Mouse (Mus musculus): ENCODE data around the gene Gopc. TPM values are rescaled to one million over a fixed set of nuclear protein-coding genes. Genes with fewer than 3 reads are reported as not detected.

The Gopc gene
- polyA plus RNA-seq, 1 experiment from 2014 or later, result 19.0 TPM

DNA sequence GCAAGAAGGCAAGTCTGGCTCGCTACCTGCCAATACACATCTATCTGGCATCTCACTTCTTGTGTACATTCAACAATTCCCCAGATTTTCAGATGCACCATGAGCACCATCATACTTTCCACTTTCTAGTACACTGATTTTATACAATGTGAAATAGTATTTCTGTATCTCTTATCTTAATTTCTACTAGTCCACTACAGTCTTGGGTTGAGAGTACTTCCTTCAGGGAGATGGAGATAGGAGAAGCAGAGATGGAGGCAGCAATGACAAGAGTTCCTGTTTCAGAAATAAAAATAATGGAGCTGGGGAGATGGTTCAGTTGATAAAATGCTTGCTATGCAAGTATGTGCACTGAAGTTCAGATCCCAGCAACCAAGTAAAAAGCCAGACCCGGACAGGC, 4.1 kb downstream of the Gopc start:
- no peaks in the 10 kb centered on the region for H3K36me3 ChIP-seq (ENCODE audit: control insufficient read depth, insufficient read depth, low read length)
- no peaks in the 10 kb centered on the region for H3K9me3 ChIP-seq (ENCODE audit: control insufficient read depth, low read length)
- no peak overlapping the region for H3K9ac ChIP-seq (ENCODE audit: low read depth, low read length)
- H3K4me2 ChIP-seq (replicated peaks; ENCODE audit: low read depth, low read length), result no peak overlapping the region
- no peak for ATAC-seq (ENCODE audit: low FRiP score, low TSS enrichment)
- no peaks in the 10 kb centered on the region for H3K27me3 ChIP-seq (ENCODE audit: control insufficient read depth, insufficient read depth, low read length)
- WGBS, result 80% methylated on average over 2 of the region's 2 CpGs
- no peak overlapping the region for H3K4me3 ChIP-seq (ENCODE audit: low read length)
- H3K4me1 ChIP-seq (ENCODE audit: control insufficient read depth, insufficient read depth, low read length), result 0 out of 2 replicates have a peak, but pooled peaks cover 3% of the 10 kb centered on the region
- no peak overlapping the region for H3K27ac ChIP-seq (ENCODE audit: low read depth, low read length)

DNA sequence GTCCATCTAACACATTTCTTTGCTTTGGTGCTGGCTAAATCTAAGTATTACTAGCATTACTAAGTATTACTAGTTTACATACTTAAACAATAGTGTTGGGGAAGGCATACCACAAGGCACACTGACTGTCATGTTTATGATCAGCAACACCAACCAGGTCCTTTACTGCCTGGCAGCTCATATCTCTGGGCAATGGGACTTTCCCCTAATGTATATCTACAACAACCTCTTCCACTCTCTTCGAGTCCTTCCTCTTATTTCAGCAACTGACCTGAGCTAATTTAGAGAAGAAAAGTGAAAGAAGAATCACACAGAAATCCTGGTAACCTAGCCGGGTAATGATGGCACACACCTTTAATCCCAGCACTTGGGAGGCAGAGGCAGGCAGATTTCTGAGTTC, 5.5 kb downstream of the Gopc start:
- no peaks in the 10 kb centered on the region for H3K36me3 ChIP-seq (ENCODE audit: control insufficient read depth, insufficient read depth, low read length)
- WGBS, result 92% methylated on average over 2 of the region's 2 CpGs
- no peaks in the 10 kb centered on the region for H3K9me3 ChIP-seq (ENCODE audit: control insufficient read depth, low read length)
- no peak overlapping the region for H3K4me2 ChIP-seq (replicated peaks; ENCODE audit: low read depth, low read length)
- no peaks in the 10 kb centered on the region for H3K27me3 ChIP-seq (ENCODE audit: control insufficient read depth, insufficient read depth, low read length)
- no peak overlapping the region for H3K9ac ChIP-seq (ENCODE audit: low read depth, low read length)
- no peak for ATAC-seq (ENCODE audit: low FRiP score, low TSS enrichment)
- H3K4me3 ChIP-seq (ENCODE audit: low read length), result no peak overlapping the region
- no peaks in the 10 kb centered on the region for H3K4me1 ChIP-seq (ENCODE audit: control insufficient read depth, insufficient read depth, low read length)
- H3K27ac ChIP-seq (ENCODE audit: low read depth, low read length), result no peak overlapping the region

DNA sequence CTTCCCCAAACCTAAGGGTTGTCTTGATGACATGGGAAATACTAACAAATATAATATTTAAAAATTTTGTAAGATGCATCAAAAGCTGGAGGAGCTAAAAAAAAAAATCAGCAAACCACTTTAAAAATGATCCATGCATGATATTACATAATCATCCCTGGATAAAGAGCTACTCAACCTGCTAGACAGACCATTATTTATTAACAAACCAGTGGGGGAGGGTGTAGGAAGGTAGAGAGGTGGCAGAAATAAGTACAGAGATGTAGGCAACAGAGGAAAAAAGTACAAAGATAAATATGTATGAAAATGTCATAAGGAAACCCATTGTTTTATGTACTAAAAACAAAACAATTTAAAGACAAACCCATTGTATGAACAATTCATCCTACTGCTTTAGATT, 7.3 kb downstream of the Gopc start:
- Histone ChIP-seq H3K36me3 (ENCODE audit: control insufficient read depth, insufficient read depth, low read length) (no peaks in the 10 kb centered on the region), H3K9me3 (ENCODE audit: control insufficient read depth, low read length) (no peaks in the 10 kb centered on the region), H3K4me2 (replicated peaks; ENCODE audit: low read depth, low read length) (no peak overlapping the region), H3K9ac (ENCODE audit: low read depth, low read length) (no peak overlapping the region), H3K27me3 (ENCODE audit: control insufficient read depth, insufficient read depth, low read length) (no peaks in the 10 kb centered on the region), H3K27ac (ENCODE audit: low read depth, low read length) (no peak overlapping the region), H3K4me1 (ENCODE audit: control insufficient read depth, insufficient read depth, low read length) (no peaks in the 10 kb centered on the region), H3K4me3 (ENCODE audit: low read length) (no peak overlapping the region)
- ATAC-seq (ENCODE audit: low FRiP score, low TSS enrichment), result no peak

DNA sequence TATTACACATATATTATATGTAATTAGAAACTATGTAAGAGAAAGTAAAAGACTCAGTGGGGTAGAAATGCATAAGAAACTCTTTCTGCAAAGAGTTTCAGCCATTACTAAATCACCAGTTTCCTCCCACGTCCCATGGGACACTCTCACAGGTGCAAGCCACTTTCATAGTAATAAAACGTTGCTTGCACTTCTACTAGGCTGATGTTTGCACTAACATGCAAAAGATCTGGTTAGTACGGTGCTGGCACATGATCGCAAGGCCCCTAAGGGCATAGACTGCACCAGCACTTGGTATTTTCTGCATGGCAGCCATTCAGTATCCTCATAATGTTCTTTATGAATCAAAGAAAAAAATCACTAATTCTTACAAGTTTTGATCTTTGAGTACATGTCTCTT, 8.1 kb downstream of the Gopc start:
- Histone ChIP-seq H3K4me1 (ENCODE audit: control insufficient read depth, insufficient read depth, low read length) (no peaks in the 10 kb centered on the region), H3K4me2 (replicated peaks; ENCODE audit: low read depth, low read length) (no peak overlapping the region), H3K27me3 (ENCODE audit: control insufficient read depth, insufficient read depth, low read length) (no peaks in the 10 kb centered on the region), H3K9ac (ENCODE audit: low read depth, low read length) (no peak overlapping the region), H3K4me3 (ENCODE audit: low read length) (no peak overlapping the region), H3K27ac (ENCODE audit: low read depth, low read length) (no peak overlapping the region), H3K9me3 (ENCODE audit: control insufficient read depth, low read length) (no peaks in the 10 kb centered on the region), H3K36me3 (ENCODE audit: control insufficient read depth, insufficient read depth, low read length) (no peaks in the 10 kb centered on the region)
- WGBS, result 55% methylated on average over 4 of the region's 4 CpGs
- no peak for ATAC-seq (ENCODE audit: low FRiP score, low TSS enrichment)

DNA sequence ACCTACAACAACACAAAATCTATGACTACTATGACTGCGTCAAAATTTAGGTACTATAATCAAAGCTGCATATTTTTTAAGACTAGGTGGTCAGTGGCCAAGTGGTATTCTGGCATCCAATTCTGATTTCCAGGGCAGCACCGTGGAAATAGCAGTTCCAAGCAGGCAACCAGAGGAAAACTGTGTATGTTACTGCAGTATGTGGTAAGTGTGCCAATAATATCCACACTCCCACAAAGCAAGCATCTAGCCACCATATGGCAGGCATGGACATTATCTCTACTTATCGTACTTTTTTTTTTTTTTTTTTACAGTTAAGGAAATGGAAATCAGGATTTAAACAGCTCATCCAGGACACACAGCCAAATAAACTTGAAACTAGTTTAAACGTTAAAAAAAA, 13.5 kb downstream of the Gopc start:
- 86% methylated on average over 4 of the region's 4 CpGs for WGBS

DNA sequence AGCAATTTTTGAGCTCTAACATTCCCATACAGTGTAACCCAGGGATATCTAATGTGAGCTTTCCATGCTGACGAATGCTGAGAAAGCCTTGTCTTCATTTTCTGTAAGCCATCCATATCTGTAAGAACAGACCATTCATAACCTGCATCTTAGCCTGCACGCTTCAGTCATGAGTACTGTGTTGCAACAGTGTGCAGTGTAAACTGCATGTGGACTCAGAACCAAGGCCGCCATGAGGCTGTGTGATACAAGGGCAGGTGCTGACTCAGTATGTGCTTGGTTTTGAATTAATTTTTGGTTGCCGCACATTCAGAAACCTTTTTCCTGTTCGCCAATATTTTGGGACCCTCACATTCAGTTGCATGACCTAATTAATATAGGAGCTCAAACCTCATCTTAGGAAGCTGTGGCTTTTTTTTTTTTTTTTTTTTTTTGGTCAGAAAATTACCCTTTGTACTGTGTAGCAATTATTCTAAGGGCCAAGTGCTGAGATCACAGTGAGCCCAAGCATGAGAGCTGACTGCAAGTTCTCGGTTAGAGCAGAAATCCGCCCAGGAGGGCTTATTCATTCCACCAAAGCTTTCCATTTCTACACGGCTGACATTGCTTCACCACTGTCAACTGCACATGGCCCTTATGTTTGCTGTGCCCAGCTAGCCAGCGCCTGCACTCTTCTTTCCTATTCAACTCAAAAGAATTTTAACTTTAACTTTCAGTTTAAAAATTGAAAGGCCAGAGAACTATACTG, 20.9 kb downstream of the Gopc start:
- Histone ChIP-seq H3K36me3 (ENCODE audit: control insufficient read depth, insufficient read depth, low read length) (no peaks in the 10 kb centered on the region; the same call in 1 of the 2 replicates), H3K4me3 (ENCODE audit: low read length) (no peak overlapping the region), H3K9me3 (ENCODE audit: control insufficient read depth, low read length) (no peaks in the 10 kb centered on the region), H3K4me2 (replicated peaks; ENCODE audit: low read depth, low read length) (no peak overlapping the region), H3K9ac (ENCODE audit: low read depth, low read length) (no peak overlapping the region), H3K27ac (ENCODE audit: low read depth, low read length) (no peak overlapping the region), H3K4me1 (ENCODE audit: control insufficient read depth, insufficient read depth, low read length) (no peaks in the 10 kb centered on the region), H3K27me3 (ENCODE audit: control insufficient read depth, insufficient read depth, low read length) (no peaks in the 10 kb centered on the region)
- ATAC-seq (ENCODE audit: low FRiP score, low TSS enrichment), result no peak
- WGBS, result 91% methylated on average over 9 of the region's 9 CpGs

More for the DNA sequence above, 13.5 kb downstream of the Gopc start:
- H3K4me2 ChIP-seq (replicated peaks; ENCODE audit: low read depth, low read length), result no peak overlapping the region
- no peak overlapping the region for H3K9ac ChIP-seq (ENCODE audit: low read depth, low read length)
- ATAC-seq (ENCODE audit: low FRiP score, low TSS enrichment), result no peak
- no peaks in the 10 kb centered on the region for H3K36me3 ChIP-seq (ENCODE audit: control insufficient read depth, insufficient read depth, low read length)
- no peak overlapping the region for H3K4me3 ChIP-seq (ENCODE audit: low read length)
- no peaks in the 10 kb centered on the region for H3K4me1 ChIP-seq (ENCODE audit: control insufficient read depth, insufficient read depth, low read length)
- no peaks in the 10 kb centered on the region for H3K27me3 ChIP-seq (ENCODE audit: control insufficient read depth, insufficient read depth, low read length)
- no peaks in the 10 kb centered on the region for H3K9me3 ChIP-seq (ENCODE audit: control insufficient read depth, low read length)
- no peak overlapping the region for H3K27ac ChIP-seq (ENCODE audit: low read depth, low read length)

DNA sequence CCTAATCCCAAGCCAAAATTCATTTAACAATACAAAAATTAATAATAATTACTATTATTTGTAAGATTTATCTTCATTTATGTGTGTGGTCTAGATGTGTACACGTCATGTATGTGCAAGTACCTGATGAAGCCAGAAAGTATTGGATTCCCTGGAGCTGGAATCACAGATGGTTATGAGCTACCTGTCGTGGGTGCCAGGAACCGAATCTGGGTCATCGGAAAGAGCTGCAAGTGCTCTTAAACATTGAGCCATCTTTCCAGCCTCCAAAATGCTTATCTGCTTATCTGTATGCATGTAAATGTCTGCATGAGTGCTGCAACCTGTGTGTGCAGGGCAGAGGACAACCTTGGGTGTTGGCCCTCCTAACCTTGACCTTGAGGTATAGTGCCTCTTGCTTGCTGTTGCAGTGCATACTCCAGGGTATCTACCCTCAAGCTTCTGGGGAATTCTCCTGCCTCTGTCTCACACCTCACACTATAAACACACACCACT, 21.6 kb downstream of the Gopc start:
- Histone ChIP-seq H3K36me3 (ENCODE audit: control insufficient read depth, insufficient read depth, low read length) (peaks cover 1% of the 10 kb centered on the region; the same call in 1 of the 2 replicates), H3K4me1 (ENCODE audit: control insufficient read depth, insufficient read depth, low read length) (no peaks in the 10 kb centered on the region), H3K27me3 (ENCODE audit: control insufficient read depth, insufficient read depth, low read length) (no peaks in the 10 kb centered on the region), H3K4me2 (replicated peaks; ENCODE audit: low read depth, low read length) (no peak overlapping the region), H3K9ac (ENCODE audit: low read depth, low read length) (no peak overlapping the region), H3K4me3 (ENCODE audit: low read length) (no peak overlapping the region), H3K9me3 (ENCODE audit: control insufficient read depth, low read length) (no peaks in the 10 kb centered on the region), H3K27ac (ENCODE audit: low read depth, low read length) (no peak overlapping the region)
- WGBS, result 99% methylated on average over 4 of the region's 4 CpGs
- ATAC-seq (ENCODE audit: low FRiP score, low TSS enrichment), result no peak

DNA sequence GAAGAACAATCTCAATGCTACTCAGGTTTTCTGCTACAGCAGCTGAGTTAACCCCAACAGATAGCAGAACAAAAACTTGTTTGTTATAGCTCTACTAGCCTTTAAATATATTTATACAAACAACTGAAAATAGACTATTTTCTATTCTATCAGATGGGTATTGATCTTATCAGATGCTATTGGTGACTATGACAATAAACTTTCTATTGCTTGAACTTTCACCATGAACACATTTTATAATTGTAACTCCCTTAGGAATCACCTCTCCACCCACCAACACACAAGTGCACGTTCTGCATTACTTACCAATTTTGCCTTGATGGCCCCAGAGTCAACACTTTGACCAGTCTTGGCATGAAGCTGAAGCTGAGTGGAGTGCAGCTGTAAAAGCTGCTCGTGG, 23.5 kb downstream of the Gopc start, which contains the start of gene Gm26741:
TSS of gene Gm26741 (plus strand) at position 301 of the 400 bp plus-strand sequence.
- H3K9ac ChIP-seq (ENCODE audit: low read depth, low read length), result no peak within 1 kb of the TSS
- no peak for ATAC-seq (ENCODE audit: low FRiP score, low TSS enrichment)
- no peaks in the 10 kb centered on the region for H3K4me1 ChIP-seq (ENCODE audit: control insufficient read depth, insufficient read depth, low read length)
- no peak within 1 kb of the TSS for H3K4me3 ChIP-seq (ENCODE audit: low read length)
- H3K36me3 ChIP-seq (ENCODE audit: control insufficient read depth, insufficient read depth, low read length), result peaks cover 8% of the 10 kb centered on the region; the same call in 1 of the 2 replicates
- no peaks in the 10 kb centered on the region for H3K9me3 ChIP-seq (ENCODE audit: control insufficient read depth, low read length)
- H3K4me2 ChIP-seq (replicated peaks; ENCODE audit: low read depth, low read length), result no peak within 1 kb of the TSS
- 85% methylated on average over 2 of the region's 2 CpGs for WGBS
- no peak within 1 kb of the TSS for H3K27ac ChIP-seq (ENCODE audit: low read depth, low read length)
- H3K27me3 ChIP-seq (ENCODE audit: control insufficient read depth, insufficient read depth, low read length), result no peaks in the 10 kb centered on the region

DNA sequence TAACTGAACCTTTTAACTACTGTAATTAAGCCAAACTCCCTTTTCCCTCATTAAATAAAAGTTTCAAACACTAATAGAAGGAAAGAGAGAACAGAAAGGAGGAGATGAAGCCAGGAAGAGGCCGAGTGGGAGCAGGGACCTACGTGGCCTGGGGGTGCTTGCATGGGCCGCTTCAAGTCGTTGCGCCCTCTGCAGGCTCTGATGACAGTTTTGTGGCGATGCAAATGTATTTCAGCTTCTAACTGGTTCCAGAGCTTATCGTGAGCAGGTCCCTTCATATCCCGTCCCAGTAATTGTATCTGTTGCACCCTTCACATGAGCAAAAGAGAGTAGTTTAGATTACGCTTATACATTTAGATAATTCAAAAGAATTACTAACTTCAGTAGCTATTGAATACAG, 28.7 kb downstream of the Gopc start:
- no peak overlapping the region for H3K27ac ChIP-seq (ENCODE audit: low read depth, low read length)
- H3K27me3 ChIP-seq (ENCODE audit: control insufficient read depth, insufficient read depth, low read length), result no peaks in the 10 kb centered on the region
- H3K4me3 ChIP-seq (ENCODE audit: low read length), result no peak overlapping the region
- H3K4me1 ChIP-seq (ENCODE audit: control insufficient read depth, insufficient read depth, low read length), result no peaks in the 10 kb centered on the region
- peaks cover 40% of the 10 kb centered on the region for H3K36me3 ChIP-seq (ENCODE audit: control insufficient read depth, insufficient read depth, low read length)
- WGBS, result 77% methylated on average over 9 of the region's 9 CpGs
- H3K9ac ChIP-seq (ENCODE audit: low read depth, low read length), result no peak overlapping the region
- H3K4me2 ChIP-seq (replicated peaks; ENCODE audit: low read depth, low read length), result no peak overlapping the region
- no peaks in the 10 kb centered on the region for H3K9me3 ChIP-seq (ENCODE audit: control insufficient read depth, low read length)
- ATAC-seq (ENCODE audit: low FRiP score, low TSS enrichment), result no peak

Measured in kidney, embryonic 14.5 days (tissue).